Mouse (Mus musculus): ENCODE data around the gene Vmn1r128.
"Not testable (repeated sequence)": the region's sequence is repeated elsewhere in the genome, so short reads cannot be mapped to it uniquely, and the experiment has no call there.

Gene Vmn1r128

DNA sequence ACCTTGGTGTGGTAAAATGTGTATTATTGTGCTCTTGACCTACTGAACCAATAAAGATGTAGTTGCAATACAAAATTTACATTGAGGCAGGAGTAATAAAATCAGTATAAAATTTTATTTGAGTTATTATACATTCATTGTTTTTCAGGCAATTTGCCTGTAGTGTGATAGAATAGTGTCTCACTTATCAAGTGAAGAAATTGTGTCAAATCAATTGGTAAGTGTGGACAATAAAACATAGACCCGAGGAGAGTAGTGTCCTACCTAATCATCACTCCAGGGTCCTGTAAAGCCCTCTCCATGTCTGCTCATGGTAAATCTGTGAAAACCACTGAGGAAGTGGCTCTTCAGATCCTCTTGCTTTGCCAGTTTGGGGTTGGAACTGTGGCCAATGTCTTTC, at the start of gene Vmn1r128:
Gene Vmn1r128, plus strand, starts transcription at position 301 of the 400 bp plus-strand sequence.
- not testable (repeated sequence) for DNase-seq (ENCODE audit: low spot score)

DNA sequence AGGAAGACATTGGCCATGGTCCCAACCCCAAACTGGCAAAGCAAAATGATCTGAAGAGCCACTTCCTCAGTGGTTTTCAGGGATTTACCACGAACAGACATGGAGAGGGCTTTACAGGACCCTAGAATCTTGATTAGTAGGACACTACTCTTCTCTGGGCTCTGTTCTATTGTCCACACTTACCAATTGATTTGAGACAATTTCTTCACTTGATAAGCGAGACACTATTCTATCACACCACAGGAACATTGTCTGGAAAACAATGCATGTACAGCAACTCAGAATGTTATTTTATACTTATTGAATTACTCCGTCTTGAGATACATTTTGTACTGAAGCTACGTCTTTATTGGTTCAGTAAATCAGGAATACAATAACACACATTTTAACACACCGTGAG, 47.8 kb upstream of the Vmn1r128 start, which contains the start of gene Vmn1r126:
Gene Vmn1r126, minus strand, starts transcription at position 101 of the 400 bp plus-strand sequence.
- DNase-seq (ENCODE audit: low spot score) = not testable (repeated sequence)

DNA sequence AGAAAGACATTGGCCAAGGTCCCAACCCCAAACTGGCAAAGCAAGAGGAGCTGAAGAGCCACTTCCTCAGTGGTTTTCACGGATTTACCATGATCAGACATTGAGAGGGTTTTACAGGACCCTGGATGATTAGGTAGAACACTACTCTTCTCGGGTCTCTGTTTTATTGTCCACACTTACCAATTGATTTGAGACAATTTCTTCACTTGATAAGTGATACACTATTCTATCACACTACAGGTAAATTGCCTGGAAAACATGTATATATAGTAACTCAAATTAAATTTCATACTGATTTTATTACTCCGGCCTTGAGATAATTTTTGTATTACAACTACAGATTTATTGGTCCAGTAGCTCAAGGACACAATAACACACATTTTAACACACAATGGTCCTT, 29.4 kb upstream of the Vmn1r128 start, which contains the start of gene Vmn1r127:
Gene Vmn1r127, minus strand, starts transcription at position 101 of the 400 bp plus-strand sequence.
- DNase-seq (ENCODE audit: low spot score) = not testable (repeated sequence)

DNA sequence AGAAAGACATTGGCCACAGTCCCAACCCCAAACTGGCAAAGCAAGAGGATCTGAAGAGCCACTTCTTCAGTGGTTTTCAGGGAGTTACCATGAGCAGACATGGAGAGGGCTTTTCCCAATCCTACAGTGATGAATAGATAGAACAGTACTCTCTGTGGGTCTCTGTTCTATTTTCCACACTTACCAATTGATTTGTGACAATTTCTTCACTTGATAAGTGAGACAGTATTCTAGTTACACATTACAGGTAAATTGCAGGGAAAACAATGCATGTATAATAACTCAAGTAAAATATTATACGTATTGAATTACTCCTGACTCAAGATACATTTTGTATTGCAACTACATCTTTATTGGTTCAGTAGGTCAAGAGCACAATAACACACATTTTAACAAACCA, 12.0 kb downstream of the Vmn1r128 start, which contains the start of gene Vmn1r129:
Gene Vmn1r129, minus strand, starts transcription at position 101 of the 400 bp plus-strand sequence.
- DNase-seq (ENCODE audit: low spot score) = not testable (repeated sequence)

Data from ovary, postnatal 36 days (tissue).